Mouse (Mus musculus): ENCODE data around the gene Zscan5b. TPM values are rescaled to one million over a fixed set of nuclear protein-coding genes. Genes with fewer than 3 reads are reported as not detected.
"Not testable (repeated sequence)": the region's sequence is repeated elsewhere in the genome, so short reads cannot be mapped to it uniquely, and the experiment has no call there.

Gene Zscan5b
- total RNA-seq (2022) = not detected

DNA sequence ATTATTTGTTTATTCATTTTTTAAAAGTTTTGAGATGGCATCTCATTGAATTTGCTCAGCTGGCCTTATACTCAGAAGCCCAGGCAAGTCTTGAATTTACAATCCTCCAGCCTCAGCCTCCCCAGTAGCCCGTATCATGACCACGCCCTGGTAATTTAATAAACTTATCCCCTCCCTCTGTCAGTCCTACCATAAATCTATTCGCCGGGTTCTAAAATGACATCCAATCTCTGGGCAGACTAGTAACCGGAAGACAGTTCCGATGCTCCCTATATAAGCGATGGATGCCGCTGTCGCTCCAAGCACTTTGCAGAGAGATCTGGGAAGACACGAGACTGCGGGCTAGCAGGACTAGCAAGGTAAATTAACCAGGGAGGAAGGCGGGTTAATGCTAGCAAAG is at the start of gene Zscan5b:
Zscan5b (plus strand) TSS at position 301 of the 400 bp plus-strand sequence.
- DNase-seq = no peak

DNA sequence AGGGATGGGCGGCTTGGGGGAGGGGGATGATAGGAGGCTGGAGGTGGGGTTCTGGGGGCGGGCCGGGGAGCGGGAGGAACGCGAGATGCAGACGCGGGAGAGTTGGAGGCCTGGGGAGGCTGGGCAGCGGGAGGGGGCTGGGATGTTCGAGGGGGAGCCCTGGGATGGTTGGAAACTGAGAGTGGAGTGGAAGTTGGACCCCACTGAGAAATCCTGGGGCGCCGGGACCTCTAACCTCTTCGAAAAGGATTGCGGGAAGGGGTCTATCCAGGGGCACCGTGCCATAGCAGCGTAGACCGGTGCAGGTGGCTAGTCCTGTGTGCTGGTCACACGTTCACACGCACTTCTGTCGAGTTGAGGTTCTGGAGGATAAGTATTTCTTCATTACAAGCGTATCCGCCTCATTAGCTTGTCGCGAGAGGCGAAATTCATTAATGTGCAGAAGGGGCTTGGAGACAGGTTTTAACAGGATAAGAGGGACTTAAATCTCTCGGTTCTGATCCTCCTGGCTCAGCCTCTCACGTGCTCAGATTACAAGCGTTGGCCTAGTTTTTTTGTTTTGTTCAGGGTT is 49.3 kb upstream of the Zscan5b start:
- peak; percentile 38 for DNase-seq

DNA sequence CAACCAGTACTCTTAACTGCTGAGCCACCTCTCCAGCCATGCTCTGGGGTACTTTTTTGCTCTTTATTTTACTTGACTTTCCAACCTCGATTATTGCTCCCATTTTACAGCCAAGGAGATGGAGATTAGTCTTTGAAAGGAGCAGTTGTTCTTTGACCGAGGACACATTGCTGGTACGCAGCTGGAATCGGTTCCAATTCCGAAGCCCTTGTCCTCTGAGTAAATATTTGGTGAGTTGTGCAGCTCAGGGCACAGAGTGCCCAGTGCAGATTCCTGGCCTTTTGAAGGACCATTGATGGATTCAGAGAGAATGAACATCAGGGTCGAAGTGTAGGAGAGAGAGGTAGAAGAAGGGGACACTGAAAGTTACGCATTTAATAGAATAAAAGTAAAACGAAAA is 48.2 kb upstream of the Zscan5b start:
- DNase-seq = no peak

DNA sequence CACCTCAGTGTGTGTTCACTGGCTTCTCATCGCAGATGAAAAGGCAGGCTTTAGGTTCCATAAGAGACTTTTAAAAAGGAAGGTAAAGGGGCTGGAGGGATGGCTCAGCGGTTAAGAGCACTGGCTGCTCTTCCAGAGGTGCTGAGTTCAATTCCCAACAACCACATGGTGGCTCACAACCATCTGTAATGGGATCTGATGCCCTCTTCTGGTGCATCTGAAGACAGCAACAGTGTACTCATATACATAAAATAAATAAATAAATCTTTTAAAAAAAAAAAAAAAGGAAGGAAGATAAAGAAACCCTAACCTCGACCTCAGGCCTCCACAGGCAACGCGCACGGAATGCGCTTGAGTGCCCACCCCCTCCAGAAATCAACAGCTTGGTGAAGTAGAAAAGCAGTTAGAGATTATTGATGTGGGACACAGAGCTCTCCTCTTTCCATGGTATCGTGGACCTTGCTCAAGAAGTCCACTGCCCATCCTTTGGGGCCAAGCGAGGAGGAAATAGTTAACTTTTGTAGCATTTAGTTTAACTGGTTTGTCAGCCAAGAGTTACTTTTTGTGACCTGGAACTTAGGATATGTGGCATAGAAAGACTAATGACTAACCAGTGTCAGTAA is 47.6 kb upstream of the Zscan5b start:
- DNase-seq = not testable (repeated sequence)

DNA sequence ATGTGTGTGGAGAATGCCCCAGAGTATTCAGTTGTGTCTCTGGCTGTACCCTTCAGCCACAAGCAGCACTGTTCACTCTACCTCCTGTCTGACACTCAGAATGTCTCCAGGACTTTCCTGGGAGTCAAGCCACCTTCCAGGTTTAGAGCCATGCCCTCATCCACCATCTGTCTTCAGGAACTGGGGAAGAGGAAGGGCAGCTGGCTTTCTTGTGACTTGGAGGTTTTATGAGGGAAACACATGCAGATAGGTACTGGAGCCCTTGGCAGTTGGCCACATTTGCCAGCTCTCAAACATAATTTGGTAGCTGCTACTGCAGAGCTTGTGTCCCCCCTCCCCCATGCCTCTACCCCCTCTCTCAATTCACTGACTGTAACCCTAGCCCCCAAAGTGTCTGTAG is 43.1 kb upstream of the Zscan5b start:
- DNase-seq = no peak

DNA sequence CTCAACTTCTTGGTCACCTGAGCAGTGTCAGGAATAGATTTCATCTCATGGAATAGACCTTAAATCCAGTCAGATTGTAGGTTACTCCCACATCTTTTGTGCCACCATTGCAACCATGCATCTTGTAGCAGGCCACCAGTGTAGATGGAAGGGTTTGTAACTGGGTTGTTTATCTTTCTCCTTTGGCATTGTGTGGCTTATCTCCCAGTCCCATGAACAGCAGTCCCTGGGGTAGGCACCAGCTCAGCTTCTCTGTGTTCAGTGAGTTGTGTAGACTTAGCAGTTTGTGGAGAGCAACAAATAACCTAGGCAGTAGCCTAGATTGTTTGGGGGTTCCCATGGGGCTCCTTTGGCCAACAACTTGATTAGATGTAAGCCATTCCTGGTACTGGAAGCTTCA is 39.2 kb upstream of the Zscan5b start:
- DNase-seq = no peak

DNA sequence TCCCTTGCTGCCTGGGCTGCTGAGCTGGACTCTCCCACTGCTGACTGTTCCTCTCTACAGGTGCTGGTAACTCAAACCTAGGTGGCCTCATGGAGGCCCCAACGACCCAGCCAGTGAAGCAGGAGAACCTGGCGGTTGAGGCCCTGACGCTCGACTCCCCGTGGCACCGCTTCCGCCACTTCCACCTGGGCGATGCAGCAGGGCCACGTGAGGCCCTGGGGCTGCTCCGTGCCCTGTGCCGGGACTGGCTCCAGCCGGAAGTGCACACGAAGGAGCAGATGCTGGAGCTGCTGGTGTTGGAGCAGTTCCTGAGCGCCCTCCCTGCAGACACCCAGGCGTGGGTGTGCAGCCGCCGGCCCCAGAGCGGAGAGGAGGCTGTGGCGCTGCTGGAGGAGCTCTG is 38.3 kb upstream of the Zscan5b start:
- no peak for DNase-seq

DNA sequence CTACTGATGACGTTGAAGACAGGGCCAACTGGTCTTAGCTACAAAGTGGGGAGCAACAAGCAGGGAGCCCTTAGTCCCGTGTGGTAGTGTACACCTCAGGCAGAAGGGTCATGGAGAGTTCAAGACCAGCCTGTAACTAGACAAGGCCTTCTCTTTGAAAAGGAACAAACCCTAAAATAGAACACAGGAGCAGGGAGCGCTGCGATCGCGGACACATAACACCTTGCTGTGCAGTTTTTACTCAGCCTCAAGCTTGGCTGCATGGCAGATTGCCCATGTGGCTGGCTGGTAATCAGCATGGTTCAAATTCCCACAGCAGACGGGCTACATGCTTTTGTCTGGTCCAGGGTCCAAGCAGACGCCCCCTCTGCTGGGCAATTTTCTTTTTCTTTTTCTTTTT is 37.6 kb upstream of the Zscan5b start:
- DNase-seq = no peak

DNA sequence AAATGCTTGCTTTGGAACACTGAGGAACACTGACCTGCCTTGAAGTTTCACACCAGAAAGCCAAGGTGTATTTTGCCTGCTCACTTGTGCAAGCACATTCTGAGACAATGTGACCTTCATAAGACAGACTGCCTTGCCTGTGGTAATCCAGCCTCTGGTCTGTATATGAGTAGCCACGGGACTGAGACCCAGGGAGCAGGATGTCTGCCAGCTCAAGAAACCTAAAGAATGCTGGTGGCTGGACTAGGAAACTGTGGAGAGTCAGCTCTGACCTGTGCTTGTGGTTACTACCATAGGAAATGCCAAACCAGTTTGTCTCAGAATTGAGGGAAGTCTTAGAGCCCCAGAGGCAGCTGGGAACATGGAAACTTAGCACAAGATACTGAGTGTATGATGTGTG is 36.7 kb upstream of the Zscan5b start:
- DNase-seq = no peak

DNA sequence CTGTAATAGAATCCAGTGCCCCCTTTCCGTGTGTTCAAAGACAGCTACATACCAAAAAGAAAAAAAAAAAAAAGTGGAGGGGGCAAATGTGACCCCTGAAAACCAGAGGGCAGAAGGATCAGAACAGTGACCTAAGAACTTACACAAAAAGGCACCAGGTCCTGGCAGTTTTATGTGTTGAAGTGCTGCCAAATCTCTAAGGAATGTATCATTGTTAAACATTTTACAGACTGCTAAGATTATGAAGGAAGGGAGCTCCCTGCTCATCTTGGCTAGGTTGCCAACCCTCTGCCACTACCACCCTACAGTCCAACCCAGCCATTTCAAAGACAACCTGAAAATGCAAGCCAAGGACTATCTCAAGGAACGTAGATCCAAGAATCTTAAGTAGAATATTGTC is 35.9 kb upstream of the Zscan5b start:
- DNase-seq = no peak

DNA sequence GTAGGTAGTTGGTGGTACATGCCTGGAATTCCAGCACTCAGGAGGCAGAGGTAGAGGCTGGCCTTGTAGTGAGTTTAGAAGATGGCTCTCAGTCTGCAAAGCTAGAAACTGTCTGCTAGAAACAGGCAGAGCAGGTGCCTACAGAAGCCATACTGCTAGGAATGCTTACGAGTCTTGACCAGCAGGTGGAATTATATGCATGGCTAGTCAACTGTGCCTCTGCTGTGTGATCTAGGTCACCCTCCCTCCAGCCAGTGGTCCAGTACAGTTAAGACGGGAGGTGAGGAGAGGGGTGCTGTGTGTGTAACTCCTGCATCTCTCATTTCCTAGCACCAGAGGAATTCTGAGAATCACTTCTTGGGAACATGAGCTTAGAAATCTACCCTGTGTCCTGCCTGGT is 35.3 kb upstream of the Zscan5b start:
- no peak for DNase-seq

DNA sequence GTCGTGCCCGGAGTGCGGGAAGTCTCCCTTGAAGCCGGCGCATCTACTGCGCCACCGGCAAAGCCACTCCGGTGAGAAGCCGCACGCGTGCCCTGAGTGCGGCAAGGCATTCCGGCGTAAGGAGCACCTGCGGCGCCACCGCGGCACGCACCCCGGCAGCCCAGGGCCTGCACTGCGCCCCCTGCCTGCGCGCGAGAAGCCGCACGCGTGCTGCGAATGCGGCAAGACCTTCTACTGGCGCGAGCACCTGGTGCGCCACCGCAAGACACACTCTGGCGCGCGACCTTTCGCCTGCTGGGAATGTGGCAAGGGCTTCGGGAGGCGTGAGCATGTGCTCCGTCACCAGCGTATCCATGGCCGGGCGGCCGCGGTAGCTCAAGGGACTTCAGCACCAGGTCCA is 32.5 kb upstream of the Zscan5b start:
- DNase-seq = no peak

DNA sequence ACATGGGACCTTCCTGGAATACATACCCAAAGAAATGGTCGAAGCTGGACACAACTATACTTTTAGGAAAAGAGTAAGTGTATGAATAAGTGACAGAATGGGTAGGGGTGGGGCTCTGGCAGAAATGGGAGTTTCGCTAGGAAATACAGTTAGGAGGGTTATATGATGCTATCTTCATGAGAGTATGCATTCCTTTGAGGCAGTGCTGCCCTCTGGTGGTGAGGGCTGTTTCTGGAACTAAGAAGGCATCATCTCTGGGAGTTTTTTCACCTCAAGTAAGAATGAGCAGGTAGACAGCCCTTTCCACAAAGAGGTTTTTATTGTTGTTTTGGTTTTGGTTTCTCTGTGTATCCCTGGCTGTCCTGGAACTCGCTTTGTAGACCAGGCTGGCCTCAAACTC is 30.7 kb upstream of the Zscan5b start:
- DNase-seq = peak; percentile 43

DNA sequence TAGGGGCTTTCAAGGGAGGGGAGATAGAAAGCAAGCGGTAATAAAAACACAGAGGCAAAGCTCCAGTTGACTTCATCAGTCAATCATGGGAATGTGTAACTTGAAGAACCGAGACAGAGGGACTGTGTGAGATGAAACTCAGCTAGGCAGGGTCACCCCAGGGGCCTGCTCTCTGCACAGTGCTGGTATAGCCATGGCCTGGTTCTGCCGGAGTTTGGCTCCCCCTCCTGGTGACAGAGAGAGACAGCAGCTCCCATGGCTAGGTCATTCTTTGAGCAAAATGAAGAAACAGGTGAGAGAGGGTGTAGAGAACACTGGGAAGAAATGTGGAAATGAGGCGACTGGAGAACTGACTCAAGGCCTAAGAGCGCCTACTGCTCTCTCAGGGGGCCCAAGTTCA is 27.9 kb upstream of the Zscan5b start:
- DNase-seq = no peak

DNA sequence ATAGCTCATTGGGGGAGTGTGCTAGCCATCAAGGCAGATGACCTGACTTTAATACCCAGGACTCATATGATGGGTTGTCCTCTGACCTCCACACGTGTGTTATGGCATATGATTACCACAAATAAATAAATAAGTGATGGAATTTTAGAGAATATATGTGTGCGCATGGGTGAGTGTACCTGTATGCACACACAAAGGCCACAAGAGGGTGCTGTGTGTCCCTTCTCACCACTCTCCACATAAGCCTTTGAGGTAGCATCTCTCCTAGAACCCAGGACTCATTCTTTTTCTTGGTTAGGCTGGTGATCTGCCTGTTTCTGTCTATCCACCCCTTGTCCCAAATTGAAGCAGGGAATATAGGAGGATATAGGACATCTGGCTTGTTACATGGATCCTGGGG is 26.3 kb upstream of the Zscan5b start:
- no peak for DNase-seq

DNA sequence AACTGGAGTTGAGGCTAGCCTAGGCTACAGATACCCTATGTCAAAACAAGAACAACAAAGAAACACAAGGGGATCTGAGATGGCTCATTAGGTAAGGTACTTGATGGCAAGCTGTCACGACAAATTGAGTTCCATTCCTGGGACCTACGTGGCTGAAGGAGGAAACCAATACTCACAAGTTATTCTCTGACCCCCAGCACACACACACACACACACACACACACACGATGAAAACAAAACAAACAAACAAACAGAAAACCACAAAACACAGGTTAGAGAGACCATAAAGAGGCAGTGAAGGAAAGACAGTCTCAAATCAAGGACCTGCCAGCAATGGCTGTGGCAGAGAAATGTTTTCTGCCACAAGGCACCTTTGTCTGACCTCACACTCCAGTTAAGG is 25.3 kb upstream of the Zscan5b start, which contains the start of gene Galp:
Galp (plus strand) TSS at position 301 of the 400 bp plus-strand sequence.
- no peak for DNase-seq

DNA sequence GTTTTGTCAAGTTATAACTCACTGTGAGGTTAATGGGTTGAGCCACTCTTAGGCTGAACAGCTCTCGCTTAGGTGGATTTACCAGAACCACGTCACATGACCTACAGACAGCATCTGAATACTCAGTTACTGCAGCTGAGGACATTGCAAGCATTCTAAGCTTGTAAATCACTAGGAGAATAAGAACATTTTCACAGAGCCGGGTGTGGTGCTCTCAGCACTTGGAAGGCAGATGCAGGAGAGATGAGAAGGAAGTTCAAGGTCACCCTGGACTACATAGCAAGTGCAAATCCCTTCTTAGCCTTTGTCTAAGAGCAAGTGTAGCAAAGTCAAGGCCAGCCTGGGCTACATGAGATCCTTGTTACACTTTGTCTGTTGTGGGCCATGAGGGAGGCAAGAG is 17.9 kb upstream of the Zscan5b start:
- DNase-seq = no peak

DNA sequence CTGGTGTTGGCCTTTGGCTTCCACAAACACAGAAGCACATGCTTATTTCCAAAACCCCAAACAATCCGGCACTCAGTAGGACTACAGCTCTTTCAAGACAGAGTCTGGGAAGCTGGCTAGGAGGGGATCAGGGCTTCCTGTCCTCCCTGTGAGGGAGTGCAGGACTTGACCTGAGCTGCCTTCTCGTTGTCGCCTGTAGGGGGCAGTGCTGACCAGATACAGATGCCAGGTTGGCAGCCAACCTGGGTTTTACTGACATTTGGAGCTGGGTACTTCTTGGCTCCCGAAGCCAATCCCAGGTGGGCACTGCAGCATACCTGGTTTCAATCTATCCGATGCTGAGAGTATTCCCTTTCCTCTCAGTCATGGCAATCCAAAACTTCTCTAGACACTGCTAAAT is 8.9 kb upstream of the Zscan5b start:
- DNase-seq = no peak

DNA sequence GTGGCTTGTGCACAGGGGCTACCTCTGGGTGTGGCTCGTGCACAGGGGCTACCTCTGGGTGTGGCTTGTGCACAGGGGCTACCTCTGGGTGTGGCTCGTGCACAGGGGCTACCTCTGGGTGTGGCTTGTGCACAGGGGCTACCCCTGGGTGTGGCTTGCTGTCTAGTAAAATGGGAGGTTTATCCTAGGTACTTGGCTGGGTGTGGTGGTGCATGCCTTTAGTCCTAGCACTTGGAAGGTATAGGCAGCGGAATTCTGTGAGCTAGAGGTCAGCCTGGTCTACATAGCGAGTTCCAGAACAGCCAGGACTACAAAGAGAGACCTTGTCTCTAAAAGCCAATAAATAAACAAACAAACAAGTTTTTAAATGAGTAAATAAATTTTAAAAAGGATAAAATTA is 7.4 kb upstream of the Zscan5b start:
- DNase-seq = not testable (repeated sequence)

DNA sequence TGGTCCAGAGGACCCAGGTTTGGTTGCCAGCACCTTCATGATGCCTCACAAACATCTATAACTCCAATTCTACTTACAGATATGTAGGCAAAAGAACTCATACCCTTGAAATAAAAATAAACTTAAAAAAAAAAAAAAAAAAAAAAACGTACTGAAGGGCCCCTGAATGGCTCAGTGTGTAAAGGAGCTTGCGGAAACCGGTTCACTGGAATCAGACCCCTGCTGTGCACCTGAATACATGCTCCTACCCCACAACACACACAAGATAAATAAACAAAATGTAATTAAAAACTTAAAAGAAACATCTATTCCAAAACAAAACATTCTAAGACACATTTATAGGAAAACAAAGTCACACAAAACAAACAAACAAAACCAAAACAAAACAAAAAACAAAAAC is 1.9 kb upstream of the Zscan5b start:
- DNase-seq = no peak

DNA sequence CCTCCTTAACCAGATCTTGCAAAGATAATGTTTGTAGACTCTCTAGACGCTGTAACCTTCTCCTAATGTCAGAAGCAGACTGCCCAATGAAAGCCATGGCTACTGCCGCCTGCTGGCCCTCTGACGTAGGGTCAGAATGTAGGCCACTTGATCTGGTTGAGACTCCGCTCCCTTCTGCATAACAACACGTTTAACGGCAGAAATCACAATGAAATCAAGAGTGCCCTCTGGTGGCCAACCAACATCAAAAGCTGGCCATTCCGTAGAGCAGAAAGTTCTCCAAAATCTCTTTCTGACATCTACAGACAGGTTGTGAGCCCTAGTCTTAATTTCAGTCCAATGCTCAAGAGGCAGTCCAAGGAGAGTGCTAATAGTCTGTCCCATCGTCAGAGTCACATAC is 6.4 kb downstream of the Zscan5b start:
- not testable (repeated sequence) for DNase-seq

DNA sequence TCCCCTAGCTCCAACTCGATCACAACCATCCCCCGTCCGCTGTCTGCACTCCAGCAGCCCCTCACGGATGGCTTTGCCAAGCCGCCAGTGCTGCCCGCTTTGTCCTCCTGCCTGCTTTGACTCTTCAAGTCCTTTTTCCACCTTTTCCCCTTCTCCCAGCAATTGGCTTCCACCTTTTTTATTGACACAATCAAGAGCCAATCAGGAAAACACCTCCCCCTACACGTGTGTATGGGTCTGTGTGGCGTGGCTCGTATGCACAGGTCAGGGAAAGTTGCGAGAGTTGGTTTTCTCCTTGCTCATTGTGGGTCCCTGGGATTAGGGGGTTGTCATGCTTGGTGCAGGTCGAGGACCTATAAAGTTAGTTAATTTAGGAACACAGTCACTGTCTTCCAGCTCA is 17.7 kb downstream of the Zscan5b start:
- DNase-seq = no peak

DNA sequence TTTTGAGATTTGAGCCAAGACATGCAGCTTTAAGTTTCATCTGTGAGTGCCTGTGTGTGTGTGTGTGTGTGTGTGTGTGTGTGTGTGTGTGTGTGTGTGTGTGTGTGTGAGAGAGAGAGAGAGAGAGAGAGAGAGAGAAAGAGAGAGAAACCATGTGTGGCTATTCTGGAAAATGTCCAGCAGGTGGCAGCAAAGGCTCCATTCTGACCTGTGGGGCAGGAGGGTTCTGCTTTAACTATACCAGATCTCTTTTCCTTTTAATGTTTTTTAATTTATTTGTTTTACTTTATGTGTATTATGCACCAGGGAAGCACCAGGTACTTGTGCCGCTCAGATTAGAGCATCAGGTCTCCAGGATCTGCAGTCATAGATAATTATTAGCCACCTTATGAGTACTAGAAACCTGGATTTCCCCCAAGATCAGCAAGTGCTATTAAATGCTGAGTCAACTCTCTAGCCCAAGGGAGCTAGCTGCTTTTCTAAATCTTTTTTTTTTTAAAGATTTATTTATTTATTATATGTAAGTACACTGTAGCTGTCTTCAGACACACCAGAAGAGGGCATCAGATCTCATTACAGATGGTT is 18.9 kb downstream of the Zscan5b start:
- DNase-seq = not testable (repeated sequence)

Measured in adrenal gland, adult 8-10 months (tissue).